Mouse (Mus musculus) mammary gland, adult 2 months (tissue): ENCODE measurements around the gene Ccdc30. TPM values are rescaled to one million over a fixed set of nuclear protein-coding genes. Genes with fewer than 3 reads are reported as not detected.

ENCODE experiments used
- polyA plus RNA-seq: library from polyadenylated mRNA; depleted of rRNA; stranded (reverse); fragments of >200 nt; gene quantifications from 2 replicates; pipeline ENCODE4 v1.2.3, GENCODE M21; 2012; ENCODE audit warnings: low replicate concordance; rRNA removed

Ccdc30 gene
- polyA plus RNA-seq: 0.24 and 0.54 TPM in 2 replicates

GRCm38 (mm10) chr4:119415072-119415753 lies at the start of gene Ccdc30:
TSS of gene Ccdc30 (minus strand) at chr4:119415521.

GRCm38 (mm10) chr4:119422294-119422964 lies 7.1 kb upstream of the Ccdc30 start, which contains the start of the genes Ppcs and Zmynd12:
TSS of gene Ppcs (minus strand) at chr4:119422420.
TSS of gene Zmynd12 (plus strand) at chr4:119422814.

GRCm38 (mm10) chr4:119320131-119320830 lies 95.0 kb downstream of the Ccdc30 start, which contains the start of gene Ppih:
TSS of gene Ppih (minus strand) at chr4:119320546.

GRCm38 (mm10) chr4:119294415-119295133 lies 120.7 kb downstream of the Ccdc30 start, which contains the start of gene Ybx1:
TSS of gene Ybx1 (minus strand) at chr4:119294604.

Other genes with a start within 250 kb of the Ccdc30 start
- 14.3 and 15.1 TPM in 2 replicates for gene Zfp691, start 241.3 kb downstream of the Ccdc30 start, polyA plus RNA-seq
- 0.26 and 0.33 TPM in 2 replicates for gene Ermap, start 225.5 kb downstream of the Ccdc30 start, polyA plus RNA-seq
- gene Svbp, start 220.2 kb downstream of the Ccdc30 start, polyA plus RNA-seq: 25.0 and 35.5 TPM in 2 replicates
- gene Tmem269, start 197.3 kb downstream of the Ccdc30 start, polyA plus RNA-seq: 0.10 and 0.95 TPM in 2 replicates
- gene AU022252, start 182.8 kb downstream of the Ccdc30 start, polyA plus RNA-seq: 4.2 and 6.1 TPM in 2 replicates
- 26.3 and 29.0 TPM in 2 replicates for gene P3h1, start 182.6 kb downstream of the Ccdc30 start, polyA plus RNA-seq
- gene Cldn19, start 160.1 kb downstream of the Ccdc30 start, polyA plus RNA-seq: 7.5 and 11.0 TPM in 2 replicates
- 122 and 131 TPM in 2 replicates for gene Ybx1, start 120.9 kb downstream of the Ccdc30 start, polyA plus RNA-seq
- gene Ppih, start 95.0 kb downstream of the Ccdc30 start, polyA plus RNA-seq: 4.8 and 8.4 TPM in 2 replicates
- 16.0 and 24.6 TPM in 2 replicates for gene Ppcs, start 6.9 kb upstream of the Ccdc30 start, polyA plus RNA-seq
- gene Zmynd12, start 7.3 kb upstream of the Ccdc30 start, polyA plus RNA-seq: 0.27 and 0.99 TPM in 2 replicates
- 0.10 and 0.49 TPM in 2 replicates for gene Rimkla, start 77.1 kb upstream of the Ccdc30 start, polyA plus RNA-seq
- 13.7 and 19.4 TPM in 2 replicates for gene Foxj3, start 121.5 kb upstream of the Ccdc30 start, polyA plus RNA-seq
- 6.7 and 19.8 TPM in 2 replicates for gene Frg2f1, start 124.0 kb upstream of the Ccdc30 start, polyA plus RNA-seq
- not detected in 2 replicates for gene Guca2a, start 222.2 kb upstream of the Ccdc30 start, polyA plus RNA-seq
- 0.47 TPM in 1 of 2 replicates, not detected in the other for gene Guca2b, start 243.4 kb upstream of the Ccdc30 start, polyA plus RNA-seq